Mouse (Mus musculus) embryonic facial prominence, embryonic 10.5 days (tissue): ENCODE measurements around the gene Bmp6. TPM values are rescaled to one million over a fixed set of nuclear protein-coding genes. Genes with fewer than 3 reads are reported as not detected.

ENCODE experiments used
- DNase-seq: peaks from one replicate; pipeline ENCODE4 v3.0.0-alpha.2; 2017; ENCODE audit warnings: low spot score
- H3K27ac ChIP-seq: fragments of 300-500 bp; sonication (generic); replicated peaks from 2 replicates; pipeline ENCODE4 v1.5.1; 2016; ENCODE audit warnings: mild to moderate bottlenecking
- H3K27me3 ChIP-seq: fragments of 300-500 bp; sonication (generic); replicated peaks from 2 replicates; pipeline ENCODE4 v1.6.1; 2016; ENCODE audit warnings: low read depth, mild to moderate bottlenecking; ENCODE audit not compliant: poor library complexity, severe bottlenecking
- H3K36me3 ChIP-seq: fragments of 300-500 bp; sonication (generic); replicated peaks from 2 replicates; pipeline ENCODE4 v1.6.1; 2016; ENCODE audit warnings: mild to moderate bottlenecking, moderate library complexity
- H3K4me1 ChIP-seq: fragments of 300-500 bp; sonication (generic); 2 replicates; pipeline ENCODE4 v1.6.1; 2016
- H3K4me3 ChIP-seq: fragments of 300-500 bp; sonication (generic); 2 replicates; pipeline ENCODE4 v1.5.1; 2016; ENCODE audit warnings: mild to moderate bottlenecking, moderate library complexity
- H3K9me3 ChIP-seq: fragments of 300-500 bp; sonication (generic); 2 replicates; pipeline ENCODE4 v1.6.1; 2016; ENCODE audit warnings: mild to moderate bottlenecking
- WGBS: fragments of 180-500 bp; shearing (Covaris S2); methylation state at CpG from one replicate; pipeline ENCODE4 v1.1.7; 2016; 5-methylcytosine and 5-hydroxymethylcytosine counted together
- polyA plus RNA-seq: library from polyadenylated mRNA; unstranded; fragments of >200 nt; fragmentation: Nextera tagmentation; extraction: Ambion mirVana; gene quantifications from 2 replicates; pipeline ENCODE4 v1.2.1, GENCODE M21; 2016

The Bmp6 gene
- polyA plus RNA-seq, 1 experiment from 2014 or later, result 0.75 TPM

DNA sequence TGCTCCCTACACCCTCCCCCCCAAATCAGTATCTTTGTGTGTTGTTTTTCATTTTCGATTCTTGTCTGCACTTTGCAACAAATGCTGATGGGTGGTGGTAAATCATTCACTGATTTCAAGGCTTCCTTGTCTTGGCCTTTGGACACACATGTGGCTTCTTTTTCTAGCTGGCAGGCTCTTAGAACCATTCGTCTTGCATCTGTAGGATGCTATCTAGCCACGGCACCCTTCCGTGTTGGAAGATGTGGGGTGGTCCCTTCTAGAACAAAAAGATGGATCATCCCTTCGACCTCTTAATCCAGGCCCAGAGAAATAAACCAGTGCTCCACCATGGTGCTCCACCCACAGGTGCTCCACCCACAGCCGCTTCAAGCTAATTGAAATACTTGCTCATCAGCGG, 19.0 kb downstream of the Bmp6 start:
- WGBS, result 92% methylated on average over 7 of the region's 7 CpGs
- no peaks in the 10 kb centered on the region for H3K36me3 ChIP-seq
- no peaks in the 10 kb centered on the region for H3K9me3 ChIP-seq
- no peak overlapping the region for H3K4me3 ChIP-seq
- DNase-seq, result no peak
- no peak overlapping the region for H3K27ac ChIP-seq
- H3K27me3 ChIP-seq, result no peaks in the 10 kb centered on the region
- H3K4me1 ChIP-seq, result 0 out of 2 replicates have a peak, but pooled peaks cover 7% of the 10 kb centered on the region

DNA sequence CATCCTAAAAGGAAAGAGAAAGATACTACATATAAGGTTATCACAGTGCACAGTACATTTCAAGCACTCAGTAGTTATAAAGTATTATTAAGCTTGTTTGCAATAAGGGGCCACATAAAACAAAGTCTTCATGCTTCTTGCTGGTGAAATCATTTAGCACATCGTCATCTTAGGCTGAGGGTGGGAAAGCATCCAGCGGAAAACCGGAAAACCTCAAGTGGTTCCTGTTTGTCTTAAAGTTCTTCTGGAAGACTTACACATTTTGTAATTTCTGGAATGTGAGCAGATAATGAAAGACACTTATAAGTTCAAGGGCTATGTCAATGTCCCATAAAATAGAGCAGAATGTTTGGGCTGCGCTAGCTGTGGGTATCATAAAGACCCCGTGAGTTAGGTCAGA, 24.7 kb downstream of the Bmp6 start:
- Histone ChIP-seq H3K36me3 (no peaks in the 10 kb centered on the region), H3K4me1 (no peaks in the 10 kb centered on the region), H3K9me3 (0 out of 2 replicates have a peak, but pooled peaks cover 6% of the 10 kb centered on the region), H3K4me3 (no peak overlapping the region), H3K27ac (no peak overlapping the region), H3K27me3 (no peaks in the 10 kb centered on the region)
- DNase-seq, result no peak
- WGBS, result 91% methylated on average over 5 of the region's 5 CpGs

DNA sequence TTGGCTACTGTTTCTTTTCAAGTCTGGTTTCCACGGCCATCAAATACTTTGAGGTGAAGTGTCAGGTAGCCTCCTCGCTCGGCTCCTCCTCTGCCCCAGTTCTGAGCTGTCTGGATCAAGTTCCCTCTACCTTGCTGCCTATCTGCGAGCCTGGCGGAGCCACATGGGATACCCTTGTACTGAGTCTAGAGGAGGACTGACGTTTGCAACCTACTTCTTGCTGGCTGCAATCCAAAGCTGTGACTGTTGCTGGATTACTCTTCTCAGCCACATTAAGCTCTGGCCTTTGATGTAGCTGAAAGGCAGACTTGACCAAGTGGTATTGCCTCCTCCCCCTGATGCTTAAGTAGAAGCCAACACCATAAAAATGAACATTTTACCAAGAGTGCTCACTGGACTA, 31.2 kb downstream of the Bmp6 start:
- no peak for DNase-seq
- Histone ChIP-seq H3K27me3 (no peaks in the 10 kb centered on the region), H3K4me3 (no peak overlapping the region), H3K9me3 (0 out of 2 replicates have a peak, but pooled peaks cover 6% of the 10 kb centered on the region), H3K36me3 (no peaks in the 10 kb centered on the region), H3K27ac (no peak overlapping the region), H3K4me1 (no peaks in the 10 kb centered on the region)
- 67% methylated on average over 6 of the region's 6 CpGs for WGBS

DNA sequence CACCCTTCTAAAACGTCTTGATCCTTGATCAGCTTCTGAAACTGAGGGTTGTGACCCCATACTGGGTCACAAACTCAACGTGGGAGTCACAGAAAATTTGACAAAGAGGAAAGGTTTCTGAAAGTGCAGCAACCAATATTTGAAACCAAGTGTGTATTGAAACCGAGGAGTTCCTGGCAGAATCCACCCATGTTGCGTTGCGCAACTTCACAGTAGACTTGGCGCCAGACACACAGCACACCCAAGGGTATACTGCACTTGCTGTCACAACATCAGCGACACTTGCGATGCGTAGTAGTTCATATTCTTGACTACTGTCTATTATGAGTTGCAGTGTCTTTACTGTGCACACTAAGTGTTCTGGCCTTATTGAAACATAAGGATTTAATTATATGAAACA, 32.4 kb downstream of the Bmp6 start:
- no peak overlapping the region for H3K4me3 ChIP-seq
- no peaks in the 10 kb centered on the region for H3K27me3 ChIP-seq
- no peaks in the 10 kb centered on the region for H3K4me1 ChIP-seq
- no peak overlapping the region for H3K27ac ChIP-seq
- DNase-seq, result no peak
- 0 out of 2 replicates have a peak, but pooled peaks cover 6% of the 10 kb centered on the region for H3K9me3 ChIP-seq
- H3K36me3 ChIP-seq, result no peaks in the 10 kb centered on the region
- 89% methylated on average over 9 of the region's 9 CpGs for WGBS

DNA sequence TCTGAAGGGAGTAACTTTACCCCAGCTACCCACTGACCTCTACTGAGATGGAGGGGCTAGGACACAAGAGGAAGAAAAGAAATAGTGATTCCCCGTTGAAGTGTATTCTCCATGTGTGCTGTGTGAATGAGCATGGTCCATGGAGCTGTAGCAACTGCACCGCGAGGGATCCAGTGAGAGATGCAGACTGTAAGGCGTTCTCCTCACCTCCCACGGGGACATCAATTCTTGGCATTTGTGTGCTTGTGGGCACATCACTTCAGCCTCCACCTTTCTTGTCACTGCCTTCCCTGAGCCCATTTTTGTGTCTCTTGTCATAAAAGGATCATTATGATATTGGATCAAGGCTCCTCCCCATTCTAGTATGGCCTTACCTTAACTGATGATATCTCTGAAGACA, 34.9 kb downstream of the Bmp6 start:
- 89% methylated on average over 5 of the region's 5 CpGs for WGBS
- Histone ChIP-seq H3K9me3 (no peaks in the 10 kb centered on the region), H3K27ac (no peak overlapping the region), H3K36me3 (no peaks in the 10 kb centered on the region), H3K4me1 (no peaks in the 10 kb centered on the region), H3K27me3 (no peaks in the 10 kb centered on the region), H3K4me3 (no peak overlapping the region)
- no peak for DNase-seq

DNA sequence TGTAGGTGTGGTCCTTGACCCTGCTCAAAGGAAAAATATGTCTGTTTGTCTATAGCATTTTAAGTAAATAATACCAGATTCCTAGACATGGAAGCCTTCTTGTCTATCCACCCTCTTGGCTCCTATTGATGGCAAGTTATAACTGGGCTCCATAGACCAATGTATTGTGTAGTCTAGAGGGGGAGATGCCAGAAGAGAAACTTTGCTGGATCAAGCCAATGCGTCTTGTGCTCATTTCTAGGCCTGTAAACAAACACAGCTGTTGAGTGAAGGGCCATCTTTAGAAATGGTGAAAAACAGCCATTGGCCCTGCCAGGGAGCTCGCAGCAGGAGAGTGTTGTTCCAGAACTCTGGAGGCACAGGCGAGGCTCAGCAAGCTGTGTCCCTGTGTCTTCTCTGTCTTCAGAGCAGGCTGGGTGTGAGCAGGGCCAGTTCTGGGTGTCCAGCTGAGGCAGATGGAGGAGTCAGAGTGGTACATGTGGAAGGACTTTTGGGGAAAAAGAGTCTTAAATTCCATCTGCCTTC, 41.2 kb downstream of the Bmp6 start:
- Histone ChIP-seq H3K4me1 (no peaks in the 10 kb centered on the region), H3K4me3 (no peak overlapping the region), H3K36me3 (no peaks in the 10 kb centered on the region), H3K27me3 (no peaks in the 10 kb centered on the region), H3K27ac (no peak overlapping the region), H3K9me3 (no peaks in the 10 kb centered on the region)
- WGBS, result 81% methylated on average over 3 of the region's 3 CpGs
- DNase-seq, result no peak

DNA sequence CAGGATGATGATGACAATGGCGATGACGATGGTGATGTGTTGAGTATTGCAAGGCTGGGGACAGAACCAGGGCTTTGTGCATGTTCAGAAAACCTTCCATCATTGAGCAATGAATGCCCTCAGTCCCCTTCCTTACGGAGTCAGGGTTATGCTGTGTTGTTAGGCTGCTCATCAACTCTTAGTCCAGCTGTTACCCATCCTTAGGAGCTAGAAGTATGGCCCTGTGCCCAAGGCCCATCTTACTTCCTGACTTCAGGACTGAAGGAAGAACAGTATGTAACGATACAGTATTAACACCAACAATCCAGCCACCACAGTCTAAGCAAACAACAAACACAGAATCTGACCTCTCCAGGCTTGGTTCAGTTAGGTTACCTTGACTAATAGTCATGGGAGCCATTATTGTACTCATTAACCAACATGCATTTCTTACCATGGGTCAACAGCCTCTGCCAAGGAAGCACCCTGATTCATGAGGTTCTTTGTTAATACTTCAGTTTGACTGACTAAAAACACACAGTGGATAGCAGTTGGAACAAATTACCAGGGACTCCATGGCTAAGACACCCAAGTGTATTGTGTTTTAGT, 42.6 kb downstream of the Bmp6 start:
- H3K27me3 ChIP-seq, result no peaks in the 10 kb centered on the region
- H3K4me1 ChIP-seq, result no peaks in the 10 kb centered on the region
- H3K9me3 ChIP-seq, result no peaks in the 10 kb centered on the region
- DNase-seq, result no peak
- 90% methylated on average over 4 of the region's 4 CpGs for WGBS
- no peak overlapping the region for H3K27ac ChIP-seq
- no peaks in the 10 kb centered on the region for H3K36me3 ChIP-seq
- no peak overlapping the region for H3K4me3 ChIP-seq

DNA sequence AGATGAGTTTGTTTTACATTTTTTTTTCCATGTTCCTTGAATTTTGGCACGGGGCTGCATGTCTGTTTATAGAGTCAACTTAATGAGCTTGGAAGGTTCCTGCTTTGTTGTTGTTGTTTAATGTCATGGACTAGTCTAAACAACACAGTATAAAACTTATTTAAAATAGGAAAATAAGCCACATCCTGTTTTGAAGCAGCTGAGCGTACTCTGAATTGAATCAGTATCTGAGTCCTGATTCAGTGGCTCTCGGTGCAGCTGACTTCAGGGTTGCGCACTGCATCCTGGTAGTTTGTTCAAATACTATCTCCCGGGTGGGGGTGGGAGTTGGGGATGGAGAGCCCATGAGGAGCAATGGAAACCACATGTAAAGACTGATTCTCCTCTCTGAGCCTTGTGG, 48.5 kb downstream of the Bmp6 start:
- Histone ChIP-seq H3K27me3 (no peaks in the 10 kb centered on the region), H3K27ac (no peak overlapping the region), H3K4me3 (no peak overlapping the region), H3K36me3 (no peaks in the 10 kb centered on the region), H3K9me3 (no peaks in the 10 kb centered on the region), H3K4me1 (peaks cover 20% of the 10 kb centered on the region)
- WGBS, result 83% methylated on average over 5 of the region's 5 CpGs
- no peak for DNase-seq

DNA sequence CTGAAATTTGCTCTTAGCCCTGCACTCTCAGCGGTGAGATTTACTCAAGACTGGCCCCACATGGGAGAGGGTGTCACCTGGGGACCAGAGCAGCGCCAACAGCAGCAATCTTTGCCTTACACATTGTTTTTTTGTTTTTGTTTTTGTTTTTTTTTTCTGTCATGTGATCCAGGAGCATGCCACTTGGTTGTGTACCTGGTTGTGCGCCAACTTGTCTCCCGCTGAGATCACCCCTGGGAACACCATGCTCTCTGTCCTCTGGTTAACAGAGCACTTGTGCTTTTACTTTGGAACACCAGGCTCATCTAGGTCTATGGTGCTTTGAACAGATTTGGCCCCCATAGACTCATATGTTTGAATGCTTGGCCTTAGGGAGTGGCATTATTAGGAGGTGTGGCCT, 50.1 kb downstream of the Bmp6 start:
- Histone ChIP-seq H3K4me3 (no peak overlapping the region), H3K4me1 (peaks cover 24% of the 10 kb centered on the region), H3K9me3 (no peaks in the 10 kb centered on the region), H3K36me3 (no peaks in the 10 kb centered on the region), H3K27ac (no peak overlapping the region), H3K27me3 (no peaks in the 10 kb centered on the region)
- no peak for DNase-seq
- WGBS, result 88% methylated on average over 4 of the region's 4 CpGs

DNA sequence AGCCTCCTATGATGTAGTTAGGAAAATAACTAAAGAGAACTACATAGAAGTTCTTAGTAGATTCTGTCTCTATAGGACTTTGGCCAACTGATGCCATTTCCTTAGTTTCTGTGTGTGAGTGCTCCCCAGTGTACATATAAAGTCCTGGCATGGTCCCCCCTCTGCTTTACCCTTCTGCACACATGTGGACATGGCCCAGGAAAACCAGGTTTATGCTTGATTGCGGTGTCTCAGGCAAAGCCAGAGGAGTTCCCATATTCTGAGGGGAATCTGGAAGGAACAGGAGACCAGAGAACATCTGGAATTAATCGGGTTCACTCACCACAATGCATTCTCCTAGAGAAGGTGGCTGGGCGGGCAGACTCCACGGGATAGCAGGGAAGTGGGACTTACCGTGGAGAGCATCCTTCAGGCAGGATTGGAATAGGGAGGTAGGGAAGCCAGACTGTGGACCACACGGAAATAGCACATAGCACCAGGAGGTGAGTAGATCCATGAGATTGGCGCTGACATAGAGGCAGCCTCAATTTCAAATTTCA, 52.2 kb downstream of the Bmp6 start:
- DNase-seq, result peak; percentile 33
- Histone ChIP-seq H3K9me3 (no peaks in the 10 kb centered on the region), H3K4me1 (peaks cover 24% of the 10 kb centered on the region), H3K36me3 (no peaks in the 10 kb centered on the region), H3K27me3 (no peaks in the 10 kb centered on the region), H3K27ac (no peak overlapping the region), H3K4me3 (no peak overlapping the region)
- WGBS, result 48% methylated on average over 7 of the region's 7 CpGs

DNA sequence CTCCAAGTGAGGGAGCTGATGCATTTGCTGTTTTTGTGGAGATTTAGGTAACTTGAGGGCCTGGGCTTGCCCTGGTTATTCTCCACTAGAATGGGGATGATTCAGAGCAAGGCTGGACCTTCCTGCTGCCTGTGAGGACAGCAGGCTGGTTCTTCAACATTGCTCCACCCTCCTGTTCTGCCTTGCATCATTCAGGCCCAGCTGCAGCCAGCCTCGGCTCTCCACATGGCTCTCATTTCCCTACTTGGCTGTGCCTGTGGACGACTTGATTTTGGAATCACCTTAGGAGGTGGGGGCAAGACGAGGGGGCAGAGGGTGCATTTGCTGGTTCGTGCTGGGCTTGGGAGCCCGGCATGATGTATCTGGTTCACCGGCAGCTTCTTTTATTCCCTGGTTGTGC, 53.8 kb downstream of the Bmp6 start:
- no peak for DNase-seq
- no peaks in the 10 kb centered on the region for H3K9me3 ChIP-seq
- 67% methylated on average over 6 of the region's 6 CpGs for WGBS
- no peak overlapping the region for H3K4me3 ChIP-seq
- peak overlapping the region; percentile 30; the same call in 1 of the 2 replicates for H3K27ac ChIP-seq
- H3K4me1 ChIP-seq, result peaks cover 24% of the 10 kb centered on the region
- H3K27me3 ChIP-seq, result no peaks in the 10 kb centered on the region
- H3K36me3 ChIP-seq, result no peaks in the 10 kb centered on the region

DNA sequence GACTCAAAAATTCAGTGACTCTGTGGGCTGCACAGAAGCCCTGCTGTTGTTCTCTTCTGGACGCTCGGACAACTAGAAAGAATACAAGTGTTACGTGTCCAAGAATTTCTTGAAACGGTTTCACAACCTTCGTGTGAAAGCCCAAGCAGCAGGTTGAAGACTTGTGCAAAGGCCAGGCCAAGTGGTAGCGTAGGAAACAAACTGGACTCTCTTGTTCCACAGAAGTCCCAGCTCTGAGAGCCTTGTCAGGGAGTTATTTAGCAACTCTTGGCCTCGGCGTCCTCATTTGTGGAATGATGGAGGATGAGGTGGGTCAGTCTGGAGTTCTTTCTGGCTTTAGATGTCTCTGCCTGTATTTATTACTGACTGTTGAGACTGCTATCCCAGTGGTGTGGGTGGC, 55.8 kb downstream of the Bmp6 start:
- Histone ChIP-seq H3K4me1 (peaks cover 24% of the 10 kb centered on the region), H3K36me3 (no peaks in the 10 kb centered on the region), H3K27ac (no peak overlapping the region), H3K9me3 (no peaks in the 10 kb centered on the region), H3K27me3 (no peaks in the 10 kb centered on the region), H3K4me3 (no peak overlapping the region)
- no peak for DNase-seq
- WGBS, result 89% methylated on average over 8 of the region's 8 CpGs

DNA sequence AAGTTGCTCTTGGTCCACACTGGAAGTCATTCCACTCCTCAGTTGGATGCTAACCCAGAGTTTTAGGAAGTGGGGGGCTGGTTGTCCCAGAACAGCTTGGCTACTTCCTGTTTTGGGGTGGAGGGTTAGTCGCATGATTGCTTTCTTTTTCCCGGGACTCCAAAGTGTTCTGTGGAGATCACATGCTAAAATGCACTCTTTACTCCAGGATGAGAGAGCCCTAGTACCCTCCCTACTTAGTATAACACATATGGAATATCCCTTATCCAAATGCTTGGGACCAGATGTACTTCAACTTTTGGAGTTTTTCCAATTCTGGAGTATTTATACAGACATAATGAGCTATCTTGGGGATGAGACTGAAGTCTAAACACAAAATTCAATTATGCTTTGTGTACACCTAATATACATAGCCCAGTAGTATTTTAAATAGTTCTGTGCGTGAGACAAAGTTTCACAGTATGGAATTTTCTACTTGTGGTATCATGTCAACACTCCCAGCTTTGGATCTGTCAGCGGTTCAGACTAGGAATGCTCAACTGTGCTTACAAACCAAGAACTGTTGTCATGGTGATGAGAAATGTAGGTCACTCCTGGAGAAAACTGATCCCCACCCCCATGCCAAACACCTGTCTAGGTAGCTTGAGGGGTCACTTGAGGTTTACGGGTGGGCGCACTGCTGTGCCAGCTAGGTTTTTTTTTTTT, 62.9 kb downstream of the Bmp6 start:
- Histone ChIP-seq H3K4me1 (peaks cover 17% of the 10 kb centered on the region), H3K27ac (no peak overlapping the region), H3K36me3 (no peaks in the 10 kb centered on the region), H3K27me3 (no peaks in the 10 kb centered on the region), H3K4me3 (no peak overlapping the region), H3K9me3 (no peaks in the 10 kb centered on the region)
- WGBS, result 76% methylated on average over 6 of the region's 6 CpGs
- DNase-seq, result peak; percentile 24
